Mouse (Mus musculus): ENCODE data around the gene Ccnyl1. TPM values are rescaled to one million over a fixed set of nuclear protein-coding genes. Genes with fewer than 3 reads are reported as not detected.
A peak's percentile ranks its signal among the peaks of the same experiment; 100 is the strongest.

The Ccnyl1 gene
- polyA plus RNA-seq, 1 experiment: 8.6 TPM

GRCm38 (mm10) chr1:64688046-64688445 is 2.2 kb upstream of the Ccnyl1 start:
- TF ChIP-seq CTCF (IDR thresholded peaks at IDR 0.05; ENCODE audit: control insufficient read depth, insufficient read depth, low read length) (no peak), POLR2A (IDR thresholded peaks at IDR 0.05; ENCODE audit: borderline replicate concordance, control insufficient read depth, low read depth, low read length) (no peak)

GRCm38 (mm10) chr1:64689561-64690212 is 568 bp upstream of the Ccnyl1 start:
- Histone ChIP-seq H3K27ac (ENCODE audit: control insufficient read depth, insufficient read depth, low read depth, low read length, poor library complexity) (peak overlapping the region; percentile 55; the same call in 1 of the 2 replicates), H3K4me3 (replicated peaks; ENCODE audit: control insufficient read depth, low read depth, low read length) (peak overlapping the region; percentile 79), H3K4me1 (ENCODE audit: control insufficient read depth, insufficient read depth, low read length) (no peaks in the 10 kb centered on the region; the same call in 1 of the 2 replicates)
- 19% methylated on average over 9 of the region's 9 CpGs for WGBS
- TF ChIP-seq CTCF (IDR thresholded peaks at IDR 0.05; ENCODE audit: control insufficient read depth, insufficient read depth, low read length) (no peak), POLR2A (IDR thresholded peaks at IDR 0.05; ENCODE audit: borderline replicate concordance, control insufficient read depth, low read depth, low read length) (no peak)

More at GRCm38 (mm10) chr1:64688046-64688445, 2.2 kb upstream of the Ccnyl1 start:
- WGBS: 44% methylated on average over 4 of the region's 4 CpGs
- no peak overlapping the region for H3K4me3 ChIP-seq (replicated peaks; ENCODE audit: control insufficient read depth, low read depth, low read length)
- no peak overlapping the region for H3K27ac ChIP-seq (ENCODE audit: control insufficient read depth, insufficient read depth, low read depth, low read length, poor library complexity)
- H3K4me1 ChIP-seq (ENCODE audit: control insufficient read depth, insufficient read depth, low read length): no peaks in the 10 kb centered on the region; the same call in 1 of the 2 replicates

GRCm38 (mm10) chr1:64691121-64691551 is 881 bp downstream of the Ccnyl1 start:
- TF ChIP-seq CTCF (IDR thresholded peaks at IDR 0.05; ENCODE audit: control insufficient read depth, insufficient read depth, low read length): no peak
- WGBS: under 1% methylated on average over 53 of the region's 55 CpGs
- Histone ChIP-seq H3K27ac (ENCODE audit: control insufficient read depth, insufficient read depth, low read depth, low read length, poor library complexity) (peak overlapping the region; percentile 21; the same call in 1 of the 2 replicates), H3K4me1 (ENCODE audit: control insufficient read depth, insufficient read depth, low read length) (no peaks in the 10 kb centered on the region; the same call in 1 of the 2 replicates), H3K4me3 (replicated peaks; ENCODE audit: control insufficient read depth, low read depth, low read length) (peak overlapping the region; percentile 65)

GRCm38 (mm10) chr1:64691581-64691980 is 1.3 kb downstream of the Ccnyl1 start:
- H3K4me3 ChIP-seq (replicated peaks; ENCODE audit: control insufficient read depth, low read depth, low read length): peak overlapping the region; percentile 65
- H3K4me1 ChIP-seq (ENCODE audit: control insufficient read depth, insufficient read depth, low read length): no peaks in the 10 kb centered on the region; the same call in 1 of the 2 replicates
- TF ChIP-seq CTCF (IDR thresholded peaks at IDR 0.05; ENCODE audit: control insufficient read depth, insufficient read depth, low read length) (no peak), POLR2A (IDR thresholded peaks at IDR 0.05; ENCODE audit: borderline replicate concordance, control insufficient read depth, low read depth, low read length) (no peak)
- no peak overlapping the region for H3K27ac ChIP-seq (ENCODE audit: control insufficient read depth, insufficient read depth, low read depth, low read length, poor library complexity)
- 4% methylated on average over 9 of the region's 9 CpGs for WGBS

- 84% methylated on average over 3 of the region's 3 CpGs for WGBS
- TF ChIP-seq POLR2A (IDR thresholded peaks at IDR 0.05; ENCODE audit: borderline replicate concordance, control insufficient read depth, low read depth, low read length) (no peak), CTCF (IDR thresholded peaks at IDR 0.05; ENCODE audit: control insufficient read depth, insufficient read depth, low read length) (no peak)
- H3K4me1 ChIP-seq (ENCODE audit: control insufficient read depth, insufficient read depth, low read length): no peaks in the 10 kb centered on the region
- H3K27ac ChIP-seq (ENCODE audit: control insufficient read depth, insufficient read depth, low read depth, low read length, poor library complexity): no peak overlapping the region
- H3K4me3 ChIP-seq (replicated peaks; ENCODE audit: control insufficient read depth, low read depth, low read length): no peak overlapping the region
Observed at GRCm38 (mm10) chr1:64695156-64695555, 4.9 kb downstream of the Ccnyl1 start.

GRCm38 (mm10) chr1:64701780-64702179 is 11.5 kb downstream of the Ccnyl1 start:
- TF ChIP-seq POLR2A (IDR thresholded peaks at IDR 0.05; ENCODE audit: borderline replicate concordance, control insufficient read depth, low read depth, low read length): no peak
- no peak for TF ChIP-seq CTCF (IDR thresholded peaks at IDR 0.05; ENCODE audit: control insufficient read depth, insufficient read depth, low read length)
- Histone ChIP-seq H3K4me3 (replicated peaks; ENCODE audit: control insufficient read depth, low read depth, low read length) (no peak overlapping the region), H3K27ac (ENCODE audit: control insufficient read depth, insufficient read depth, low read depth, low read length, poor library complexity) (no peak overlapping the region), H3K4me1 (ENCODE audit: control insufficient read depth, insufficient read depth, low read length) (no peaks in the 10 kb centered on the region)
- 78% methylated on average over 3 of the region's 3 CpGs for WGBS

- 37% methylated on average over 6 of the region's 6 CpGs for WGBS
- Histone ChIP-seq H3K4me1 (ENCODE audit: control insufficient read depth, insufficient read depth, low read length) (no peaks in the 10 kb centered on the region), H3K27ac (ENCODE audit: control insufficient read depth, insufficient read depth, low read depth, low read length, poor library complexity) (no peak overlapping the region), H3K4me3 (replicated peaks; ENCODE audit: control insufficient read depth, low read depth, low read length) (no peak overlapping the region)
- TF ChIP-seq POLR2A (IDR thresholded peaks at IDR 0.05; ENCODE audit: borderline replicate concordance, control insufficient read depth, low read depth, low read length) (no peak), CTCF (IDR thresholded peaks at IDR 0.05; ENCODE audit: control insufficient read depth, insufficient read depth, low read length) (no peak)
Observed at GRCm38 (mm10) chr1:64705230-64705629, 15.0 kb downstream of the Ccnyl1 start.

GRCm38 (mm10) chr1:64706610-64707009 is 16.4 kb downstream of the Ccnyl1 start:
- 60% methylated on average over 2 of the region's 2 CpGs for WGBS
- Histone ChIP-seq H3K4me1 (ENCODE audit: control insufficient read depth, insufficient read depth, low read length) (no peaks in the 10 kb centered on the region), H3K4me3 (replicated peaks; ENCODE audit: control insufficient read depth, low read depth, low read length) (no peak overlapping the region), H3K27ac (ENCODE audit: control insufficient read depth, insufficient read depth, low read depth, low read length, poor library complexity) (no peak overlapping the region)
- no peak for TF ChIP-seq CTCF (IDR thresholded peaks at IDR 0.05; ENCODE audit: control insufficient read depth, insufficient read depth, low read length)
- TF ChIP-seq POLR2A (IDR thresholded peaks at IDR 0.05; ENCODE audit: borderline replicate concordance, control insufficient read depth, low read depth, low read length): no peak
